Mouse (Mus musculus) left cerebral cortex, postnatal 36 days (tissue): Measurements from ENCODE around the gene Gna14. TPM values are rescaled to one million over a fixed set of nuclear protein-coding genes. Genes with fewer than 3 reads are reported as not detected.

Source experiments
- DNase-seq, 2 experiments: peaks; one replicate each; pipeline ENCODE4 v3.0.0; 2021 to 2022; ENCODE audit warnings: low spot score in 2 of 2, mixed read lengths in 1 of 2
- intact Hi-C: fragments of 180-260 bp; cut with DNase I; formaldehyde crosslinking; loops from one replicate; pipeline ENCODE4 v1.15.1; 2025
- total RNA-seq, 2 experiments: library from RNA; stranded (reverse); gene quantifications; 2 replicates each; pipeline ENCODE4 v1.2.3; 2021

The Gna14 gene
- total RNA-seq, 2 experiments from 2014 or later = 0.16 to 0.30 TPM

GRCm38 (mm10) chr19:16447832-16448621 is 12.5 kb downstream of the Gna14 start:
- intact Hi-C loops = no loop called here
- no peak for DNase-seq

GRCm38 (mm10) chr19:16448796-16449195 is 13.2 kb downstream of the Gna14 start:
- intact Hi-C loops = no loop called here
- DNase-seq = no peak

- no peak for DNase-seq
- intact Hi-C loops = no loop called here
These were observed 15.3 kb downstream of the Gna14 start for GRCm38 (mm10) chr19:16450824-16451223.

- DNase-seq = no peak
- intact Hi-C loops = no loop called here
These were observed 20.6 kb downstream of the Gna14 start for GRCm38 (mm10) chr19:16456181-16456580.

- intact Hi-C loops = no loop called here
- no peak for DNase-seq
These were observed 21.6 kb downstream of the Gna14 start for GRCm38 (mm10) chr19:16457127-16457526.

GRCm38 (mm10) chr19:16459317-16459716 is 23.8 kb downstream of the Gna14 start:
- intact Hi-C loops = no loop called here
- DNase-seq = no peak

- no peak for DNase-seq
- intact Hi-C loops = no loop called here
These were observed 24.7 kb downstream of the Gna14 start for GRCm38 (mm10) chr19:16460292-16460691.

GRCm38 (mm10) chr19:16460831-16461230 is 25.3 kb downstream of the Gna14 start:
- DNase-seq = no peak
- intact Hi-C loops = no loop called here

GRCm38 (mm10) chr19:16462461-16462860 is 26.9 kb downstream of the Gna14 start:
- DNase-seq = no peak
- intact Hi-C loops = no loop called here

- intact Hi-C loops = no loop called here
- DNase-seq = no peak
These were observed 29.2 kb downstream of the Gna14 start for GRCm38 (mm10) chr19:16464730-16465129.

- intact Hi-C loops = no loop called here
- DNase-seq = no peak
These were observed 33.3 kb downstream of the Gna14 start for GRCm38 (mm10) chr19:16468756-16469374.

GRCm38 (mm10) chr19:16472655-16473054 is 37.1 kb downstream of the Gna14 start:
- intact Hi-C loops = no loop called here

GRCm38 (mm10) chr19:16477314-16477946 is 41.9 kb downstream of the Gna14 start:
- no peak for DNase-seq
- intact Hi-C loops = no loop called here

More at GRCm38 (mm10) chr19:16472655-16473054, 37.1 kb downstream of the Gna14 start:
- no peak for DNase-seq

- DNase-seq = no peak
- intact Hi-C loops = no loop called here
These were observed 42.6 kb downstream of the Gna14 start for GRCm38 (mm10) chr19:16478186-16478607.

- intact Hi-C loops = no loop called here
- no peak for DNase-seq
These were observed 46.5 kb downstream of the Gna14 start for GRCm38 (mm10) chr19:16482047-16482446.

GRCm38 (mm10) chr19:16484237-16484636 is 48.7 kb downstream of the Gna14 start:
- no peak for DNase-seq
- intact Hi-C loops = no loop called here

- DNase-seq = no peak
- intact Hi-C loops = no loop called here
These were observed 49.1 kb downstream of the Gna14 start for GRCm38 (mm10) chr19:16484671-16485070.

- DNase-seq = no peak
These were observed 55.2 kb downstream of the Gna14 start for GRCm38 (mm10) chr19:16490756-16491155.

GRCm38 (mm10) chr19:16491497-16491896 is 55.9 kb downstream of the Gna14 start:
- no peak for DNase-seq
- intact Hi-C loops = no loop called here

More at GRCm38 (mm10) chr19:16490756-16491155, 55.2 kb downstream of the Gna14 start:
- intact Hi-C loops = no loop called here

GRCm38 (mm10) chr19:16492453-16492852 is 56.9 kb downstream of the Gna14 start:
- DNase-seq = no peak
- intact Hi-C loops = no loop called here
